Mouse (Mus musculus): Measurements from ENCODE around the gene Ascl5. TPM values are rescaled to one million over a fixed set of nuclear protein-coding genes. Genes with fewer than 3 reads are reported as not detected.

The Ascl5 gene
- polyA plus RNA-seq, 1 experiment from 2014 or later: not detected

DNA sequence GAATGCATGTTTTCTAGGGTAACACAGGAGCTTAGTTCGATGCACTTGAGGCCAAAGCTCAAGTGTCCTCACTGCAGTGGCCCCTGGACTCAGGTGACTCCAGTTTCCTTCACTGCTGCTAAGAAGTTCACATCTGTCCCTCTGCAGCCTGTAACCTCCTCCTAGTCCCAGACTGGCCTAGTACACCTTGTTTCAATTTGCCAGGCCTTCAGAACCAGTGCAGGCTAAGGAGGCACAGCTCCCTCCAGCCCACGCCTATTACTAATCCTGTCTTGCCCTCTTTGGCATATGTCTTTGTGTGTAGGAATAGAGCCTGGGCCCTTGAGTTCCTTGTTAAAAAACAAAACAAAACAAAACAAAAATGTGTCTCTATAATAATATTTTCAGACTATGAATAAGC is 33.3 kb upstream of the Ascl5 start:
- H3K4me3 ChIP-seq (ENCODE audit: low read length): no peak overlapping the region
- no peak overlapping the region; the same call in 1 of the 2 replicates for H3K9ac ChIP-seq (ENCODE audit: low read depth, low read length)
- H3K9me3 ChIP-seq (ENCODE audit: control insufficient read depth, low read length): no peaks in the 10 kb centered on the region
- WGBS: 84% methylated on average over 2 of the region's 2 CpGs
- H3K27me3 ChIP-seq (replicated peaks; ENCODE audit: control insufficient read depth, insufficient read depth, low read length): no peaks in the 10 kb centered on the region
- no peak; the same call in 1 of the 2 replicates for ATAC-seq
- peak overlapping the region; percentile 44; the same call in 1 of the 2 replicates for H3K27ac ChIP-seq (ENCODE audit: low read depth, low read length)
- H3K36me3 ChIP-seq (ENCODE audit: control insufficient read depth, insufficient read depth, low read length): peaks cover 3% of the 10 kb centered on the region; the same call in 1 of the 2 replicates
- peak overlapping the region; percentile 44 for H3K4me2 ChIP-seq (ENCODE audit: low read length)
- H3K4me1 ChIP-seq (ENCODE audit: control insufficient read depth, insufficient read depth, low read depth, low read length): peaks cover 12% of the 10 kb centered on the region

DNA sequence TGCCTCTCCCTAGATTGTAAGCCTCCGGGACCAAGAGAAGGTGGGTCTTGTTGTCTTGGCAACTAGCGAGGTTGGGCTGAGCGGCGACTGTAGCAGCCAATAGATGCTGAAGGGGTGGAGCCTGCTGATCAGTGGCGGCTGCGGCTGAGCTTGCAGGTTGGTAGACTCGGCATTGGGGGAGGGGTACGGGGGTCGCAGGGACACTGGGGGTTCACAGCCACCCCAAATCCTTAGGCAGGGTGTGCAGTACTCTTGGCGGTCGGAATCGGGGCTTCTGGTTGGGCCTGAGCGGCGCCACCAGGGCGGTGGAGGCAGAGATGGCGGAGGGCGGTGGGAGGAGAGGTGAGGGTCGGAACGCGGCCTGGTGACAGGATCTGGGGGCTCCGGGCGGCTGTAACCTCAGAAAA is 32.7 kb upstream of the Ascl5 start:
- Histone ChIP-seq H3K9me3 (ENCODE audit: control insufficient read depth, low read length) (no peaks in the 10 kb centered on the region), H3K9ac (ENCODE audit: low read depth, low read length) (peak overlapping the region; percentile 86), H3K4me3 (ENCODE audit: low read length) (peak overlapping the region; percentile 63), H3K36me3 (ENCODE audit: control insufficient read depth, insufficient read depth, low read length) (peaks cover 3% of the 10 kb centered on the region; the same call in 1 of the 2 replicates), H3K4me1 (ENCODE audit: control insufficient read depth, insufficient read depth, low read depth, low read length) (peaks cover 12% of the 10 kb centered on the region), H3K27ac (ENCODE audit: low read depth, low read length) (peak overlapping the region; percentile 58), H3K4me2 (ENCODE audit: low read length) (peak overlapping the region; percentile 91), H3K27me3 (replicated peaks; ENCODE audit: control insufficient read depth, insufficient read depth, low read length) (no peaks in the 10 kb centered on the region)
- WGBS: under 1% methylated on average over 22 of the region's 22 CpGs
- ATAC-seq: peak; percentile 100

DNA sequence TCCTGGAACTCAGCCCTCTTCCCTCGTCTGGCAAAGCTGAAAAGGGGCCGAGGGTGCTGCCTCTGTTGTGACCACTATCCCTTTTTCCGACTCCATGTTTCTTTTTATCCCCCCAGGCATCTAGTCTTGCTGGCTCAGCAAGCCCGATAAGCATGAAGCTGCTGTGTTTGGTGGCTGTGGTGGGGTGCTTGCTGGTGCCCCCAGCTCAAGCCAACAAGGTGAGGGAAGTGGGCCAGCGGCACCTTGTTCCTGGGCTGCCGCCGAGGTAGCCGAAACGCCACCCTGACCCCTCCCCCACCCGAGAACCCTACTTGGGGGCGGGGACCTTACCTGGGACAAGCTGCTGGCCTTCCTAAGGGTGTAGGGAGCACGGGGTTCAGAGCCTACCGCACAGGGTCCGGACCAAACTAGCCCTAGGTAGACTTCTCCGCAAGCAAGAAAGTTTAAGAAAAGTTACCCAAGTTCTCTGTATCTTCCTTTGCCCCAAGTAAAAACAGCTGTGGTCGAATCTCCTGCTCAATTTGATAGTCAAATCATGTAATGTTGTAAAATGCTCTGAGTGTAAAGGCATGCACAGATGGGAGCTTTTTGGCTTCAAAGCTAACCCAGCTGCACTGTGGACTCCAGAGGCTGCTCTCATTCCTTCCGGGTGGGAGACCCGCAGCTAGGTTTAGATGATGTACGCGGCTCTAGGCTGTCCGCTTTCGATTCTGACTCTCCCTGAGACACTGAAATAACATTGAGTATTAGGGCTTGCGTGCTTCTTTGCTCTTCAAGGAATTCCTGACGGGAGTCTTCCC is 32.0 kb upstream of the Ascl5 start:
- Histone ChIP-seq H3K27me3 (replicated peaks; ENCODE audit: control insufficient read depth, insufficient read depth, low read length) (no peaks in the 10 kb centered on the region), H3K27ac (ENCODE audit: low read depth, low read length) (peak overlapping the region; percentile 58), H3K4me2 (ENCODE audit: low read length) (peak overlapping the region; percentile 91), H3K4me3 (ENCODE audit: low read length) (peak overlapping the region; percentile 63), H3K4me1 (ENCODE audit: control insufficient read depth, insufficient read depth, low read depth, low read length) (peaks cover 12% of the 10 kb centered on the region), H3K9me3 (ENCODE audit: control insufficient read depth, low read length) (no peaks in the 10 kb centered on the region), H3K36me3 (ENCODE audit: control insufficient read depth, insufficient read depth, low read length) (peaks cover 3% of the 10 kb centered on the region; the same call in 1 of the 2 replicates), H3K9ac (ENCODE audit: low read depth, low read length) (peak overlapping the region; percentile 86)
- peak; percentile 22 for ATAC-seq
- WGBS: 3% methylated on average over 24 of the region's 24 CpGs

DNA sequence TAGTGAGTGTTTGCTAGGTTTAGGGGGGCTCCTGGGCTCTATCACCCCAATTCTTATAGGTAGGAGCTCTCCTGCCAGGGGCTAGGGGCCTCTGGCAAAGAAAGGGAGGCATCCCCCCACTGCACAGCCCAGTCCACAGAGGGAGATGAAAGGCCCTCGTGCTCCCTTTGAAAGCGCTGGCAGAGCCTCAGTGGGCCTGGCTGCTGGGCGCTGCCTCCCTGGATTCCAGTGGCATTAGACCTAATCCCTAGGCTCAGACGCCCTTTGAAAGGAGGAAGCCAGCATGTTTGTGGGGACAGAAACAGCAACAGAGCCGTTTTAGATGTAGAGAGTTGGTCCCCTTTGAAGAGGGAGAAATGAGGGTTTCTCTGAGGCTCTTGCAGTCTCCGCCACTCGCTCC is 20.4 kb upstream of the Ascl5 start:
- no peaks in the 10 kb centered on the region for H3K4me1 ChIP-seq (ENCODE audit: control insufficient read depth, insufficient read depth, low read depth, low read length)
- H3K27ac ChIP-seq (ENCODE audit: low read depth, low read length): no peak overlapping the region
- H3K9me3 ChIP-seq (ENCODE audit: control insufficient read depth, low read length): no peaks in the 10 kb centered on the region
- H3K36me3 ChIP-seq (ENCODE audit: control insufficient read depth, insufficient read depth, low read length): peaks cover 22% of the 10 kb centered on the region
- WGBS: 61% methylated on average over 7 of the region's 7 CpGs
- ATAC-seq: no peak
- H3K4me2 ChIP-seq (ENCODE audit: low read length): no peak overlapping the region
- no peaks in the 10 kb centered on the region for H3K27me3 ChIP-seq (replicated peaks; ENCODE audit: control insufficient read depth, insufficient read depth, low read length)
- H3K9ac ChIP-seq (ENCODE audit: low read depth, low read length): no peak overlapping the region
- no peak overlapping the region for H3K4me3 ChIP-seq (ENCODE audit: low read length)

DNA sequence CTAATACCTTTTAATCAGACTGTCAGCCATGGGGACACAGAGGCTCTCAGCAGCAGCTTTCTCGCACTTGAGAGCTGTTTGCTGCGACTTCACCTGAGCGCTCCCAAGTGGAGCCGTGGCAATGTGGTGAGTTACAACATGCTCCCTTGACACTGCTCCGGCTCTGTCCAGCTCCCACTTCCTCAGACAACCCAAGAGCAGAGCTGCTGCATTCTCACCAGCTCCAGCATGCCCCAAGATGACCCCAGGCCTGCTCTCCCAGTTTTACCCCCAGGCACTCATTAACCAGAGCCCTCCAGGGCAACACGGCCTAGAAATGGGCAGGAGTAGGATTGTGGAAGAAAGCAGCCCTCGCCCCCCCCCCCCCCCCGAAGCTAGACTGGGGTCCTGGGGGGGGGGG is 18.9 kb upstream of the Ascl5 start:
- no peak overlapping the region for H3K27ac ChIP-seq (ENCODE audit: low read depth, low read length)
- no peaks in the 10 kb centered on the region for H3K9me3 ChIP-seq (ENCODE audit: control insufficient read depth, low read length)
- H3K27me3 ChIP-seq (replicated peaks; ENCODE audit: control insufficient read depth, insufficient read depth, low read length): no peaks in the 10 kb centered on the region
- no peak overlapping the region for H3K4me2 ChIP-seq (ENCODE audit: low read length)
- no peaks in the 10 kb centered on the region for H3K4me1 ChIP-seq (ENCODE audit: control insufficient read depth, insufficient read depth, low read depth, low read length)
- 80% methylated on average over 6 of the region's 8 CpGs for WGBS
- no peak overlapping the region for H3K9ac ChIP-seq (ENCODE audit: low read depth, low read length)
- ATAC-seq: no peak
- peaks cover 13% of the 10 kb centered on the region for H3K36me3 ChIP-seq (ENCODE audit: control insufficient read depth, insufficient read depth, low read length)
- H3K4me3 ChIP-seq (ENCODE audit: low read length): no peak overlapping the region

DNA sequence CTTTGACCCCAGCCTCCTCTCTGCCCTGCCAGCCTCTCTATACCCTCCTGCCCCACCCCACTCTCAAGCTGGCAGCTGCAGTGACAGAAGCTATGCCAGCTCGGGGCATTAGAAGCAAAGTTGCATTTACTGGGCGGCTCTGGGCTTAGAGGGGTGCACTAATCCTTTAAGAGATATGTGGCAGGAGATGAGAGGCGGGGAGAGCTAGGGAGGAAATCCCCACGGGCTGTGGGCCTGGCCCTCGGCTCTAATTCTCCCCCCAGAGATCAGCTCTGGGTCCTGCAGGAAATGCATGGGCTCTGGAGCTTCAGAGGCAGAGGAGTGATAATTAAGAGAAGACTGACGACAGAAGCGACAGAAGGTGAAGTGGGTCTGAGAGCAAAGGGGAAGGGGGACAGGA is 17.6 kb upstream of the Ascl5 start:
- Histone ChIP-seq H3K4me3 (ENCODE audit: low read length) (no peak overlapping the region), H3K9ac (ENCODE audit: low read depth, low read length) (no peak overlapping the region), H3K4me2 (ENCODE audit: low read length) (no peak overlapping the region), H3K4me1 (ENCODE audit: control insufficient read depth, insufficient read depth, low read depth, low read length) (no peaks in the 10 kb centered on the region), H3K27ac (ENCODE audit: low read depth, low read length) (no peak overlapping the region), H3K36me3 (ENCODE audit: control insufficient read depth, insufficient read depth, low read length) (peaks cover 13% of the 10 kb centered on the region), H3K27me3 (replicated peaks; ENCODE audit: control insufficient read depth, insufficient read depth, low read length) (no peaks in the 10 kb centered on the region), H3K9me3 (ENCODE audit: control insufficient read depth, low read length) (no peaks in the 10 kb centered on the region)
- no peak for ATAC-seq
- WGBS: 75% methylated on average over 7 of the region's 7 CpGs

DNA sequence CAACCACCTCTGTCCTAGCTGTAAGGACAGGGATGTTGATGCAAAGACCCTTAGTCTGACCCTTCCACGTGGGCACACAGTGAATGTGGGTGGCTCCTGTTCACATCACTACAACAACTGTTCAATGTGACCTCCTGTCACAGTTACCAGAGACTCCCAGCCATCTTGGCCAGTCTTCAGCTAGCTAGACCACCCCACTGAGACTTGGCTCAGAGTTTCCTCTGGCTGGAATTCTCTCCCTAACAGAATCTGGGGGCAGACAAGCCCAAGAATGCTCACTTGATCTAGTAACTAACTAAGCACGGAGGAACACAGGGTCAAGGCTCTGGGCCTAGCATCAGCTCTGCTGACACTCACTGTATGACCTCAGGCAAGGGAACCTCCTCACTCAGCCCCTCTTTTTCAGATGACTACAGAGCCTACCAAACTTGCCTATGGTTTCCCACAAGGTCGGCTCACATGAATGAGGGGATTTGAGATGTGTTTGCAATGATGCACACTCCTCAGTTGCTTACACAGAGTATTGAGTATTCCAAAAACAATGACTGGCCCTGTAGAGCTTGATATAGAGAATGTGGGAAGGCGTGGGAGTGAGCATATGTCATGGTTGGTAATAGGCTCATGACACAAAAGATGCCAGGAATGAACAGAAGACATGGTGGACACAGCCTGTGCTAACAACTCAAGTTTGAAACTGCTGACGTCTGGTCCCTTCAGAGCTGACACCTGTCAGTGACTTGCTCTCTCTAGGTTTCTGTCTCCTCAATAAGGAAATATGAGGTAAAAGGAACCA is 11.7 kb upstream of the Ascl5 start:
- Histone ChIP-seq H3K27me3 (replicated peaks; ENCODE audit: control insufficient read depth, insufficient read depth, low read length) (no peaks in the 10 kb centered on the region), H3K4me2 (ENCODE audit: low read length) (no peak overlapping the region), H3K4me3 (ENCODE audit: low read length) (no peak overlapping the region), H3K27ac (ENCODE audit: low read depth, low read length) (no peak overlapping the region), H3K9me3 (ENCODE audit: control insufficient read depth, low read length) (no peaks in the 10 kb centered on the region), H3K36me3 (ENCODE audit: control insufficient read depth, insufficient read depth, low read length) (peaks cover 4% of the 10 kb centered on the region), H3K4me1 (ENCODE audit: control insufficient read depth, insufficient read depth, low read depth, low read length) (peaks cover 8% of the 10 kb centered on the region), H3K9ac (ENCODE audit: low read depth, low read length) (no peak overlapping the region)
- WGBS: 58% methylated on average over 5 of the region's 5 CpGs
- ATAC-seq: no peak; the same call in 1 of the 2 replicates

DNA sequence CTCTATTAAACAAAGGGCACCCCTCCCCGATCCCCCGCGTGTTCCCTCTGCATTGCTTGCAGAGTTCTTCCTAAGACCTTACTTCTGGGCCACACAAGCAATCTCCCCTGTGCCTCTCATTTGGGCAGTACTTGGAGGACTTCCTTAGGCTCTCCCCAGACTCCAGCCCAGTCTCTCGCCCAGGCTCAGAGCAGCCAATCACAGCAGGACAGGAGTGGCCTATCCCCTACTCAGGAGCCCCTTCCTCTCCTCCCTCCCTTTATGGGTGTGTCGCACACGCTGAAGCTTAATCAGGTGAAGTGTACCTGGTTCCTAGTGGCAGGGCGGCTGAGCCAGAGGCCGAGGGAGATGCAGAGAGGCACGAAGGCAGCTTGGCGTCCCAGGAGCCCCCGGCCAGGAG is 10.2 kb upstream of the Ascl5 start:
- Histone ChIP-seq H3K27me3 (replicated peaks; ENCODE audit: control insufficient read depth, insufficient read depth, low read length) (no peaks in the 10 kb centered on the region), H3K4me3 (ENCODE audit: low read length) (no peak overlapping the region), H3K9ac (ENCODE audit: low read depth, low read length) (no peak overlapping the region), H3K36me3 (ENCODE audit: control insufficient read depth, insufficient read depth, low read length) (0 out of 2 replicates have a peak, but pooled peaks cover 2% of the 10 kb centered on the region), H3K4me1 (ENCODE audit: control insufficient read depth, insufficient read depth, low read depth, low read length) (peaks cover 8% of the 10 kb centered on the region), H3K4me2 (ENCODE audit: low read length) (no peak overlapping the region), H3K27ac (ENCODE audit: low read depth, low read length) (no peak overlapping the region), H3K9me3 (ENCODE audit: control insufficient read depth, low read length) (no peaks in the 10 kb centered on the region)
- ATAC-seq: no peak
- 23% methylated on average over 11 of the region's 11 CpGs for WGBS

DNA sequence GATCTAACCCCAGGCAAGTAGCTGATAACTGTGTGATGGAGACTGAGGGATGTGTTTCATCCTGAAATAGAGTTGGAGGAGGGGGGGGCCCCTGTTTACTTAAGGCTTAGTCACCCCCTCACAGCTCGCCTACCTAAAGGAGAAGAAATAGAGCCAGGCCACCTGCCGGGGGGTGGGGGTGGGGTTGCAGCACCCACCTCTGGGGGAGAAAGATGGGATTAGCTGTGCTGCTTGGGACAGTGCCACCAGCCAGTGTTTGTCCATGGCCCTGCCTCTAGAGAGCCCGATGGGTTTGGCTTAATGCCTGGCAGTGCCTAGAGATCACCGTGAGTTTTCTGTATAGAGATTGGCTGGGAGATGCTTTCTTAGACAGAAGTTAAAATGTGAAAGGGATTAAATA is 9.7 kb upstream of the Ascl5 start:
- Histone ChIP-seq H3K4me1 (ENCODE audit: control insufficient read depth, insufficient read depth, low read depth, low read length) (peaks cover 8% of the 10 kb centered on the region), H3K27ac (ENCODE audit: low read depth, low read length) (no peak overlapping the region), H3K9me3 (ENCODE audit: control insufficient read depth, low read length) (no peaks in the 10 kb centered on the region), H3K4me3 (ENCODE audit: low read length) (no peak overlapping the region), H3K27me3 (replicated peaks; ENCODE audit: control insufficient read depth, insufficient read depth, low read length) (no peaks in the 10 kb centered on the region), H3K36me3 (ENCODE audit: control insufficient read depth, insufficient read depth, low read length) (no peaks in the 10 kb centered on the region), H3K9ac (ENCODE audit: low read depth, low read length) (no peak overlapping the region), H3K4me2 (ENCODE audit: low read length) (no peak overlapping the region)
- no peak for ATAC-seq
- 21% methylated on average over 4 of the region's 4 CpGs for WGBS
